Mouse (Mus musculus): Measurements from ENCODE around the gene Aldh3b2. TPM values are rescaled to one million over a fixed set of nuclear protein-coding genes. Genes with fewer than 3 reads are reported as not detected.
A peak's percentile ranks its signal among the peaks of the same experiment; 100 is the strongest.

Gene Aldh3b2
- total RNA-seq, 2 experiments from 2014 or later: 6.7 to 13.8 TPM

DNA sequence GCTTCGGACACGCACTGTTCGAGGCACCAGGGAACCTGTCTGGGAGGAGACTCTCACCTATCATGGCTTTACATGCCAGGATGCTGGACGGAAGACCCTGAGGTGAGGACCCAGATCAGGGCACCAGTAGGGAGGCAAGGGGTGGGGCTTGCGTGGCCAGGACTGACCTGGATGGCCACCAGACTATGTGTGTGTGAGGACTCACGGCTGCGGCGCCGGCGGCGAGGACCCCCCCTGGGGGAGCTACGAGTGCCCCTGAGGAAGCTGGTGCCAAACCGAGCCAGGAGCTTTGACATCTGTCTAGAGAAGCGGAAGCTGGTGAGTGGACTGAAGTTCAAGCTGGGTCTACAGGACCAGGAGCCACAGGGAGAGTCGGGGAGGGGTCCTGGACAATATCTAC is 32.2 kb downstream of the Aldh3b2 start:
- DNase-seq (ENCODE audit: low spot score in 2 of 2): no peak

DNA sequence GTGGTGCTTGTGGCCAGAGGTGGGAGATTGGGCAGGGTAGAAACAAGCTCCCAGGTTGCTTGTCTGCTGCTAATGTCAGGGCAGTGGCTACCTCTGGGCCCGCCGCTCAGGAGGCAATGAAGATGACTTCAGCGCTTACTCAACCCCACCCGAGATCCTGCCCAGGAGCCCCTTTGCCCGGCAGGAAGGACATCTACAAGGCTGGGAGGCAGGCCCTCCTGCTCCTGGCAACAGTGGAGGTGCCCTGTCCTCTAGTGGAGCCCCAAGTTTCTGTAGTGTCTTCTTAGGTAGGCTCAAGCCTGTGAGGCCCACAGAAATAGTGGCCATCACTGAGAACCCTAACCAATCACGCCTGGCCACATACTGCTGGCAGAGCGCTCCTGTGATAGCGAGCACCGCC is 33.0 kb downstream of the Aldh3b2 start:
- no peak for DNase-seq (ENCODE audit: low spot score in 2 of 2)

DNA sequence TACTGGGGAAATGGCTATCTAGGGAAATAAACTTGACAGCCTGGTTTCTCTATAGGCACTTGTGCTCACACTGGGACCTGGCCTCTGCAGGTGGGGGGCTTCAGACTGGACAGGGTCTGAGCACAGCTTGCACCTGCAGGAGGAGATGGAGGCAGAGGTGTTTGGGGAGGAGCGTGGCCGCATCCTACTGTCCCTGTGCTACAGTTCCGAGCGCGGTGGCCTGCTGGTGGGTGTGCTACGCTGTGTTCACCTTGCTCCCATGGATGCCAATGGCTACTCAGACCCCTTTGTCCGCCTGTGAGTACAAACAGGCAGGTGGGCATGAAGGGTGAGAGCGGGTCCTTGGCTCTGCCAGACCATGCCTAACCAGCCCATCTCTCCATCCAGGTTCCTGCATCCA is 33.8 kb downstream of the Aldh3b2 start:
- no peak for DNase-seq (ENCODE audit: low spot score in 2 of 2)

DNA sequence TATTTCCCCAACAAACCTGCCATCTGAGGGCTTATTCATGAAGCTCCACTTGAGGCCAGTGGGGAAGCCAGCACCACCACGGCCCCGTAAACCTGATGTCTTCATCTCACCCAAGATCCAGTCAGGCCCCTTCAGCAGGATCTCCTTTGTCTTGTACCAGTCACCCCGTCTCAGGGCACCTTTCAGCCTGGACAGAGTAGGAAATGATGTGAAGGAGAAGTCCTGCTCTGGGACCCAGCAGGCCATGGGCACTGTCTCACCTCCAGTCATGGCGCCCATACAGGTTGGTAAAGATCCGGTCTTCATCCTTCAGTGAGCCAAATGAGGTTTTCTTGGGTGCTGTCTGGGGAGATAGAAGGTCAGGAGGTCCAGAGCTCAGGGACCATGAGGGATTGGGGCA is 39.0 kb downstream of the Aldh3b2 start:
- DNase-seq (ENCODE audit: low spot score in 2 of 2): no peak

DNA sequence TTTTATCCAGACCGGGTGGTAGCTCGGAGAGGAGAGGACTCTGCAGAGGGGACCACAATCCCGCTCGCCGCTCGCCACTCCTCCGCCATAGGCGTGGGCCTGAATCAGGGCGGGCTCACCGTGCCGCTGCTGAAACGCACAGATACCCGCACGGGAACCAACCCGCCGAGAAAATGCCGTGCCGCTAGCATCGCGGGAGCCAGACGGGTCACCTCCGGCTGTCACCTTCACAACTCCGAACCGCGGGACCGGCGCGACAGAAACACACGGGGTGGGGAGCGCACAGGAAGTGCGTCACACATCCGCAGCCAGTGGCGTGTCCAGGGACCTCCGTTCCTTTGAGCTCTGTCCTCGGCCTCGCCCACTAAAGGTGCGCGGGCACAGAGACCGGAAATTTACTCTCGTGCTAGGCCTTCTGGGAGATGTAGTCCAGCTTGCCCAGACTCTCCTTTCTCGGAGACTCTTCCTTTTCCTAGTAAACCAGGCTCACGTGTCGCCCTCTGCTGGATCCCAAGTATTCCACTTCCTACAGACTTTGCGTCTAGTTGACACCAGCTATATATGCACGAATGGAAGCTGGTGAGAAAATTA is 40.4 kb downstream of the Aldh3b2 start, which contains the start of gene Ndufv1:
TSS of gene Ndufv1 (minus strand) at position 375 of the 591 bp plus-strand sequence.
- DNase-seq (ENCODE audit: low spot score in 2 of 2): peak; percentile 87

DNA sequence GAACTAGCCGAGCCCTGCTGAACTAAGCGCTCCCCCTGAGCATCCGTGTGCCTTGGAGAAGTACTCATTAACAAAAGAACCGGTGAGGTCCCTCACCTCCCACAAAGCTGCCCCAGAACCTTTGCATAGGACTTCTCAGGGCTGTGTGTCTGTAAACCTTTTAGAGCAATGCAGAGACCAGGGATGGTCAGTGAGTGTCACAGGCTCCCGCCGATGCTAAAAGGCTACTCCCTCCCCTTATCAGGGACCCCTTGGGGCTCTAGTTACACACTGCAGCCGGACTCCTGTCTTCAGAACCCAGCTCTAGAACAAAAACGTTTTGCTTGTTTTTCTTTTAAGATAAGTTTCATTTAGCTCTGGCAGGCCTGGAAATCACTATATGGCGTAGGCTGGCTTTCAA is 40.9 kb downstream of the Aldh3b2 start:
- DNase-seq (ENCODE audit: low spot score in 2 of 2): no peak

DNA sequence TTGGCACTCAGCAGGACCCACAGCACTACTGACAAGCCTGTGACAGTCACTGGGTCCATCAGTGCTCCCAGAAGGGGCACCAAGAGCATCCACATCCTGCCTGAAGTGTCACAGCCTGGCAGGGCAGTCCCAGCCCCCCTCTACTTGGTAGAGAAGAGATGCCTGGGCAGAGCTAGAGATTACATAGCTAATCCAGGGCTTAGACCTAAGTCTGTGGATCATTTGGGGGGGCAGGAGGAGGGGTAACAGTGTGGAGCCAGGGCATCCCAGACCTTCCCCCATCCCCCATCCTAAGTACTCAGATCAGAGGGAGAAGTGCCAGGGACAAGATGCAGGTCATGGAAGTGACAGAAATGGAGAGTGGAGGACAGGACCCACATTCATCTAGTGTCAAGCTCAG is 42.7 kb downstream of the Aldh3b2 start:
- DNase-seq (ENCODE audit: low spot score in 2 of 2): no peak

DNA sequence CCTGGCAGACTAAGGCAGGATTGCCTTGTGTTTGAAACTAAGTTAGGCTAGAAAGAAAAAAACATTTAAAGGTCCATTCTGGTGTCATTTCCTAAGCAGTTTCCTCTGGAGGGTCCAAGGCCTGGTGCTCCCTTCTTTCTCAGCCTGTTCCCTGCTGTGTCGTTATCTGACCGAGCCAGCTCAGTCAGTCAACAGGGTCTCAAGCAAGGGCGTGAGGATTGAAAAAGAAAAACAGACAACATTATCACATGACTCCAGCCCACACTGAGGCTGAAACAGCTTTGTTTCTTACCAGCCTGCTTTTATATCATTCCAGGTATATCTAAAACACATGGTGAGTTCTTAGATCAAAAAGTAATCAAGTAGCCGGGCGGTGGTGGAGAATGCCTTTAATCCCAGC is 43.5 kb downstream of the Aldh3b2 start:
- DNase-seq (ENCODE audit: low spot score in 2 of 2): no peak

DNA sequence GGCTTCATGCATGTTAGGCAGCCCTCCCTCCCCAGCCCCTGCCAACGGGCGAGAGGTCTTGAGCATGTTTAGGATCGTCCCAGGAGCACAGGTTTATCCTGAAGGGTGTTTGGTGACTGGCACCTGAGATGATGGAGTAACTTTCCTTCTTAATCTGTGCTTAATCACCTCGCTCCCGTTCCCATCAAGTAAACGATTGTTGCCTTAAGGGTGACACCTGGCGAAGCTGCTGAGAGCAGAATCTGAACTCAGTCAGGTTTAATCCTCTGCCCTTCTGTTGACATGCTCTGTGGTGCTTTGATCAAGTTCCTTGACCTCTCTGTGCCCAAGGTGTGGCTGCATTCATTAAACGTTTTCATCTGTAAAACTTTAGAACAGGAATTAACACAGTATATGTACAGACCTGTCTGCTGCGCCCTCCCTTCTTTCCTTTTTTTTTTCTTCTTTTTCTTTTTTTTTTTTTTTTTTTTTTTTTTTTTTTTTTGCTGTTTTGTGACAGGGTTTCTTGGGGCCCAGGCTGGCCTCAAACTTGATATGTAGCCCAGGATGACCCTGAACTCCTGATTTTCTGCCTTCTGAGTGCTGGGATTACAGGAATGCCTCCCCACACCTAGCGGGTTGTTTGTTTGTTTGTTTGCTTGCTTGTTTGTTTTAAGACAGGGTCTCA is 45.9 kb downstream of the Aldh3b2 start:
- no peak for DNase-seq (ENCODE audit: low spot score in 2 of 2)

DNA sequence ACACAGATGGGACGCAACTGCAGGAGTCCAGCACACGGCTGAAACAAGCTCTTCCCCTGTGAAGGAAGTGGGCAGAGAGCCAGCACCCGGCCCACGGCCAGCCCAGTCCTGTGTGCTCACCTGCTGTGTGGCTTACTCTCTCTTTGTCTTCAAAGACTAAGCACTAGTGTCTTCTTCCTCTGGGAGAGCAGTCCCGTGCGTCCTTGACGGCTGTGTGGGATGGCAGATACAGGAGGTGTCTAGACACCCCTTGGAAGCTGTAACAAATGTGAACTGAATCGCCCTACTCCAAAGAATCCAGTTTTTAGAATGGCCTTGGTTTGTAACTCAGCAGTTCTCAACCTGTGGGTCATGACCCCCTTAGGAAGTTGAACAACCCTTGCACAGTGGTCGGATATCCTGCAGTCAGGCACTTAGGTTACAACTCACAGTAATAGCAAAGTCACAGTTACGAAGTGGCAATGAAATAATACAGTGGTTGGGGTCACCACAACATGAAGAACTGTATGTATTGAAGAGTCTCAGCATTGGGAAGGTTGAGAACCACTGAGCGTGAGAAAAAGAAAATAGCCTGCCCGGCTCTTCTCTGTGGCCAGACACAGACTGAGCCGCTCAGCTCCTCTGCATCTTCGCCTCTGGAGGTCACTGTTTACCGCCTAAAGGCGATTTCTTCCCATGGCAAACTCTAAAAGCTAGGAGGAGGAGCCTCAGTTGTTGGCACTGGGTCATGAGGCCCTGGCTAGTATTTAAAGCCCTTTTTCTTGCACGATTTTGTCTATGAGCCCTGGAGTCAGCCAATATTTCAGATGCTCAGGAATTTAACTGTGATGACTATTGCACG is 46.8 kb downstream of the Aldh3b2 start:
- DNase-seq (ENCODE audit: low spot score in 2 of 2): peak; percentile 66 to 71

DNA sequence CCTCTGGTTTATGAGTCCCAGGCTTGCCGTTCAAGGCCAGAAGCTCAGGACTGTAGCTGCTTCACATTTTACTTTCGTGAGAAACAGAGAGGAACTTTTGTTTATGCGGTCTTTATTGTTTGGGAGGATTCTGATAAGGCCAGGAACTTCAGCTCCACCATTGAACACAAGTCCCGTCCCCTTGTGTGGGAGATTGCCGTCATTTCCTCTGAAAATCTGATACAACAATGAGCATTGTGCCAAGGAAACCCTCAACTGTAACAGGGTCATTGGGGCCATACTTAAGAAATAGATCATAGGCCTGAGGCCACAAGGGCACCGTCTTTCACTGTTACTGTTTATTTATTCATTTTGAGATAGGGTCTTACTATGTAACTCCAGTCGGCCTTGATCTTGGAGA is 51.1 kb downstream of the Aldh3b2 start:
- no peak for DNase-seq (ENCODE audit: low spot score in 2 of 2)

DNA sequence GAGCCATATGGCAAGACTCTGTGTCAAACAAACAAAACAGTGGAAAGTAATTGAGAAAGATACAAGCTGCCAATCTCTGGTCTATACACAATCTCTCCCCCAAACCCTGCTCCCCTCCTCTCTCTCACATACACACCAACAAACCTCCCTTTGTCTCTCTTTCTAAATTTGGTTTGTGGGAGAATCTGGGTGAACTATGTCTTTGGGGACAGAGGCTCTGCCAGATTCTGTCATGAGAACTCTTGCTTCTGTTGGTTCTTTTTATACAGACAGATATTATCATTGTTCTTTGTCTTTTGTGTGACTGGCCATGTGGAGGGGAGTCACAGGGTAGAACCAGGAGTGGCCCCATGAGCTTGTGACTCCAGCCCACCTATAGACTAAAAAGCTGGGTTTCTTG is 55.4 kb downstream of the Aldh3b2 start:
- no peak for DNase-seq (ENCODE audit: low spot score in 2 of 2)

Other genes with a start within 250 kb of the Aldh3b2 start
- gene Kmt5b, start 204.9 kb upstream of the Aldh3b2 start, total RNA-seq (2021): 10 to 100 TPM; 40.3 to 47.9 TPM
- gene Chka, start 120.6 kb upstream of the Aldh3b2 start, total RNA-seq (2021): 100 to 1,000 TPM in 1 of 2 experiments, 10 to 100 TPM in 1; 82.1 to 271 TPM
- gene Tcirg1, start 65.2 kb upstream of the Aldh3b2 start, total RNA-seq (2021): 10 to 100 TPM; 66.3 to 84.7 TPM
- gene Ndufs8, start 59.6 kb upstream of the Aldh3b2 start, total RNA-seq (2021): 100 to 1,000 TPM; 344 to 380 TPM
- 100 to 1,000 TPM in 1 of 2 experiments, 10 to 100 TPM in 1; 14.4 to 169 TPM for gene Aldh3b1, start 42.5 kb upstream of the Aldh3b2 start, total RNA-seq (2021)
- gene Unc93b1, start 37.1 kb upstream of the Aldh3b2 start, total RNA-seq (2021): 10 to 100 TPM; 53.3 to 64.4 TPM
- gene Aldh3b3, start 13.7 kb upstream of the Aldh3b2 start, total RNA-seq (2021): 1 to 10 TPM in 1 of 2 experiments, under 1 TPM in 1; 0.29 to 1.0 TPM
- 10 to 100 TPM; 16.1 to 20.8 TPM for gene Acy3, start 14.2 kb downstream of the Aldh3b2 start, total RNA-seq (2021)
- not detected for gene Tbx10, start 20.4 kb downstream of the Aldh3b2 start, total RNA-seq (2021)
- gene Nudt8, start 28.3 kb downstream of the Aldh3b2 start, total RNA-seq (2021): 10 to 100 TPM; 27.6 to 33.3 TPM
- gene Gm49405, start 28.3 kb downstream of the Aldh3b2 start, total RNA-seq (2021): 1 to 10 TPM; 1.1 TPM
- gene Doc2g, start 31.0 kb downstream of the Aldh3b2 start, total RNA-seq (2021): 1 to 10 TPM; 1.9 to 2.4 TPM
- gene Ndufv1, start 40.5 kb downstream of the Aldh3b2 start, total RNA-seq (2021): 100 to 1,000 TPM; 359 to 601 TPM
- gene Gstp1, start 65.7 kb downstream of the Aldh3b2 start, total RNA-seq (2021): 100 to 1,000 TPM; 392 to 420 TPM
- 10 to 100 TPM; 50.2 to 66.1 TPM for gene Gstp2, start 73.7 kb downstream of the Aldh3b2 start, total RNA-seq (2021)
- gene Gstp3, start 87.2 kb downstream of the Aldh3b2 start, total RNA-seq (2021): 1 to 10 TPM; 2.0 to 2.1 TPM
- gene Cabp2, start 109.2 kb downstream of the Aldh3b2 start, total RNA-seq (2021): not detected
- 100 to 1,000 TPM; 125 to 147 TPM for gene Cdk2ap2, start 124.9 kb downstream of the Aldh3b2 start, total RNA-seq (2021)
- gene Pitpnm1, start 127.7 kb downstream of the Aldh3b2 start, total RNA-seq (2021): 100 to 1,000 TPM in 1 of 2 experiments, 10 to 100 TPM in 1; 85.6 to 115 TPM
- 100 to 1,000 TPM; 119 to 121 TPM for gene Aip, start 153.5 kb downstream of the Aldh3b2 start, total RNA-seq (2021)
- gene Gpr152, start 167.5 kb downstream of the Aldh3b2 start, total RNA-seq (2021): not detected
- gene Cabp4, start 171.7 kb downstream of the Aldh3b2 start, total RNA-seq (2021): under 1 TPM; 0.16 to 0.60 TPM
- 100 to 1,000 TPM; 145 to 150 TPM for gene Coro1b, start 176.3 kb downstream of the Aldh3b2 start, total RNA-seq (2021)
- gene Ptprcap, start 181.3 kb downstream of the Aldh3b2 start, total RNA-seq (2021): 1 to 10 TPM; 3.2 to 3.3 TPM
- 10 to 100 TPM; 30.2 to 36.3 TPM for gene Rps6kb2, start 191.0 kb downstream of the Aldh3b2 start, total RNA-seq (2021)
- gene Carns1, start 203.2 kb downstream of the Aldh3b2 start, total RNA-seq (2021): 1 to 10 TPM; 3.2 to 3.5 TPM
- 1 to 10 TPM; 1.1 to 1.6 TPM for gene Tbc1d10c, start 219.0 kb downstream of the Aldh3b2 start, total RNA-seq (2021)
- gene Ppp1ca, start 219.7 kb downstream of the Aldh3b2 start, total RNA-seq (2021): 100 to 1,000 TPM; 353 to 384 TPM
- gene Rad9a, start 229.3 kb downstream of the Aldh3b2 start, total RNA-seq (2021): 1 to 10 TPM; 7.5 to 9.0 TPM
- gene Clcf1, start 241.9 kb downstream of the Aldh3b2 start, total RNA-seq (2021): 10 to 100 TPM in 1 of 2 experiments, 1 to 10 TPM in 1; 7.9 to 11.1 TPM
- gene AC109138.7, start 242.0 kb downstream of the Aldh3b2 start, total RNA-seq (2021): not detected